Mouse (Mus musculus): ENCODE measurements around the gene Usp43. TPM values are rescaled to one million over a fixed set of nuclear protein-coding genes. Genes with fewer than 3 reads are reported as not detected.

Gene Usp43
- 3.3 and 4.0 TPM in 2 replicates for polyA plus RNA-seq (2015; fragmentation: Nextera tagmentation; extraction: Ambion mirVana)

GRCm38 (mm10) chr11:67921827-67922754, at the start of gene Usp43:
TSS of gene Usp43 (minus strand) at chr11:67922153.
- no peaks in the 10 kb centered on the region for H3K9me3 ChIP-seq (ENCODE audit: control insufficient read depth, low read length)

DNA sequence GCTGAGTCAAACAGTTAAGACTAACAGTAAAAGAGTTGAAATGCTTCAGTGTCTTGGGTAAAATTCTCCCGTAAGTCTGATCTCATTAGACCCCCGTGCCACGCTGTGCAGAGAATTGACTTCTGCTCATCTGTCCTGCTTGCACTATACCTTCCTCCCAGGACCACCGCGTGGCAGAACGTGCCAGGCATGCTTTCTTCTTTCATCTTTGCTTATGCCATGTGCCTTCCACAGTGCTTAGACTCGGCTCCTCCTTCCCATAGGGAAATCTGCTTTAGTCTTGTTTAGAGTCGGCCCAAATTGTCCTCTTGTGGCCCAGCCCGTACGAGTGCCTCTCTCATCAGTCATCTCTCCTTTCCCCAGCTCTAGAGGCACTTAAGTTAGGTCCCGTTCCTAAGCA, 45.9 kb upstream of the Usp43 start:
- Histone ChIP-seq H3K27me3 (replicated peaks; ENCODE audit: control insufficient read depth, insufficient read depth, low read length) (no peaks in the 10 kb centered on the region), H3K9ac (ENCODE audit: low read depth, low read length) (no peak overlapping the region), H3K4me1 (ENCODE audit: control insufficient read depth, insufficient read depth, low read length) (peaks cover 5% of the 10 kb centered on the region; the same call in 1 of the 2 replicates), H3K36me3 (ENCODE audit: control insufficient read depth, insufficient read depth, low read length) (no peaks in the 10 kb centered on the region), H3K4me3 (ENCODE audit: low read length) (no peak overlapping the region), H3K9me3 (ENCODE audit: control insufficient read depth, low read length) (no peaks in the 10 kb centered on the region), H3K27ac (ENCODE audit: low read length) (no peak overlapping the region), H3K4me2 (ENCODE audit: low read depth, low read length) (no peak overlapping the region)
- WGBS, result 71% methylated on average over 11 of the region's 11 CpGs
- no peak for ATAC-seq

More at GRCm38 (mm10) chr11:67921827-67922754, at the start of gene Usp43:
- peak; percentile 88 for ATAC-seq
- Histone ChIP-seq H3K27ac (ENCODE audit: low read length) (peak within 1 kb of the TSS; percentile 98), H3K4me1 (ENCODE audit: control insufficient read depth, insufficient read depth, low read length) (peaks cover 9% of the 10 kb centered on the region; the same call in 1 of the 2 replicates), H3K4me2 (ENCODE audit: low read depth, low read length) (peak within 1 kb of the TSS; percentile 96), H3K4me3 (ENCODE audit: low read length) (peak within 1 kb of the TSS; percentile 79), H3K27me3 (replicated peaks; ENCODE audit: control insufficient read depth, insufficient read depth, low read length) (0 out of 2 replicates have a peak, but pooled peaks cover 2% of the 10 kb centered on the region), H3K36me3 (ENCODE audit: control insufficient read depth, insufficient read depth, low read length) (no peaks in the 10 kb centered on the region), H3K9ac (ENCODE audit: low read depth, low read length) (peak within 1 kb of the TSS; percentile 78)
- under 1% methylated on average over 68 of the region's 80 CpGs for WGBS

DNA sequence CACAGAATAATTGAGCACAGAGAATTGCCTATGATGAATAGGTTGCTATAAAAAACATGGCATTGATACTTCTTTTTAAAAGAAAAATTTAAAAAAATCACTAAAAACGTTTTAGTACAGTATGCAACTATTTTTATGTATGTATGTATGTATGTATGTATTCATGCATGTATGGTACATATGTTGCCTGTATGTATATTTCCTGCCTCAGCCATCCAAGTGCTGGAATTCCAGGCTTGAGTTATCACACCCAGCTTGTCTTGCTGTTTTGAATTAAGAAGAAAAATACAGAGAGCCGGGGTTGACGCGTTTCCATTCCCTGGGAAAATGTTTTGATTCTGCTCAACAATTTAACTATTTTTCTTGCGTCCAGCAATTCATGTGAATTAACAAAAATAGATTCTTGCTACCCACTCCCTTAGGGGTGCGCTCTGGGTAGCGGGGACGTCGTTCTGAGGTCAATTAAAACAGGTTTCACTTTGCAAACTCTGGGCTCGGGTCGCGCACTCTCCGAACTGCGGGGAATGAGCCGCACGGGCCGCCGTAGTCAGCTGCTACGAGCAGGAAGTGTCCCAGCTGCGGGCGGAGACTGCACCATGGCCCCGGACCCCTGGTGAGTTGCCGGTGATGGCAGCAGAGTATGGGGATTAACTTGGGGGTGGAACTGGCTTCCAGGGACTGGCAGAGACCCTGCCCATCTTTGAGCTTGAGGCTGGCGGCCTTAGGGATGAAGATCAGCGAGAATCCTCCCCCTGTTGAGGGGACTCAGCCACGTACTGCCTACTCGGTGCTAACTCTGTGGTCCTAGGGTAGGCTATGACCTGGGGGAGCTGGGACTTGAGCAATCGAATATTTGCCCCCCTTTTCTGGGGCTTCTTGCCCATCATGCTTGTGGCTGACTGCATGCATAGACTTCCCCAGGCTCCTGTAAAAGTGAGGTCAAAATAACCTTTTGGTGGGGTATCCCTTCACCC, 44.2 kb upstream of the Usp43 start, which contains the start of gene Stx8:
Gene Stx8 (plus strand): TSS at position 289 of the 974 bp plus-strand sequence.
- Histone ChIP-seq H3K4me3 (ENCODE audit: low read length) (peak within 1 kb of the TSS; percentile 86), H3K27me3 (replicated peaks; ENCODE audit: control insufficient read depth, insufficient read depth, low read length) (no peaks in the 10 kb centered on the region), H3K27ac (ENCODE audit: low read length) (peak within 1 kb of the TSS; percentile 6; the same call in 1 of the 2 replicates), H3K4me1 (ENCODE audit: control insufficient read depth, insufficient read depth, low read length) (peaks cover 5% of the 10 kb centered on the region; the same call in 1 of the 2 replicates), H3K4me2 (ENCODE audit: low read depth, low read length) (peak within 1 kb of the TSS; percentile 62), H3K9ac (ENCODE audit: low read depth, low read length) (peak within 1 kb of the TSS; percentile 91), H3K9me3 (ENCODE audit: control insufficient read depth, low read length) (no peaks in the 10 kb centered on the region), H3K36me3 (ENCODE audit: control insufficient read depth, insufficient read depth, low read length) (no peaks in the 10 kb centered on the region)
- ATAC-seq, result peak; percentile 87
- WGBS, result under 1% methylated on average over 28 of the region's 28 CpGs

DNA sequence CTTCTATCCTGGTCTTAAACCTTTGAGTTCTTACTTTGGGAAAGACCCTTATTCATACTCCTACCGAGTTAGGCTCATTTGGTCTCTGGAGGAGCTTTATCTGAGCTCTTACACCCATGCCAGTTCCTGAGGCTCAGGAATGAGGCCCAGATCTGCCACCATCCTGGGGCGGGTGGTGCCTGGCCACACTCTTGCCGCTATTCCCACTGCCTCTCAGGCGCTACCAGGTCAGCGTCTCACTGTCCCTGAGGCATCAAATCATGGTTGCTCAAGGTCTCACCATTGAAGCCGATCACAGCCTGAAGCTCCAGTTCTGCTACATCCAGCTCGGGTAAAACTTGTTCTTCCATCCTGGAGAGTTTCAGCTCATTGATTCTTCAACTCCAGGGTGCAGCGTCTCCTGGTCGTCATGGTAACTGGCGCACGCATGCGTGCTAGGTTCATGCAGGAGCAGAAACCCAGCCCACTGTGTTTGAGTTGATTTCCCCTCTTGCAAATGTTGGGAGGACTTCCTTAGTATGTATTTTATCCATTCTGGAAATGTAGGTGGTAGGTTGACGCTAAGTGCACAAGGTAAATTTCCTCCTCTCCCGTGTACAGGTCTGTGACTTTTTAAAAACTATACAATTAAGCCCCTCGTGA, 43.4 kb upstream of the Usp43 start, which contains the start of gene Cfap52:
Gene Cfap52 (minus strand): TSS at position 410 of the 642 bp plus-strand sequence.
- Histone ChIP-seq H3K36me3 (ENCODE audit: control insufficient read depth, insufficient read depth, low read length) (no peaks in the 10 kb centered on the region), H3K9ac (ENCODE audit: low read depth, low read length) (peak within 1 kb of the TSS; percentile 91), H3K27ac (ENCODE audit: low read length) (peak within 1 kb of the TSS; percentile 6; the same call in 1 of the 2 replicates), H3K9me3 (ENCODE audit: control insufficient read depth, low read length) (no peaks in the 10 kb centered on the region), H3K4me3 (ENCODE audit: low read length) (peak within 1 kb of the TSS; percentile 86), H3K27me3 (replicated peaks; ENCODE audit: control insufficient read depth, insufficient read depth, low read length) (no peaks in the 10 kb centered on the region), H3K4me2 (ENCODE audit: low read depth, low read length) (peak within 1 kb of the TSS; percentile 62), H3K4me1 (ENCODE audit: control insufficient read depth, insufficient read depth, low read length) (peaks cover 5% of the 10 kb centered on the region; the same call in 1 of the 2 replicates)
- 5% methylated on average over 15 of the region's 15 CpGs for WGBS
- peak; percentile 77 for ATAC-seq

GRCm38 (mm10) chr11:67964110-67964509, 42.2 kb upstream of the Usp43 start:
- Histone ChIP-seq H3K9me3 (ENCODE audit: control insufficient read depth, low read length) (no peaks in the 10 kb centered on the region), H3K9ac (ENCODE audit: low read depth, low read length) (no peak overlapping the region), H3K27ac (ENCODE audit: low read length) (no peak overlapping the region), H3K4me2 (ENCODE audit: low read depth, low read length) (no peak overlapping the region), H3K4me3 (ENCODE audit: low read length) (no peak overlapping the region), H3K4me1 (ENCODE audit: control insufficient read depth, insufficient read depth, low read length) (peaks cover 5% of the 10 kb centered on the region; the same call in 1 of the 2 replicates), H3K27me3 (replicated peaks; ENCODE audit: control insufficient read depth, insufficient read depth, low read length) (no peaks in the 10 kb centered on the region), H3K36me3 (ENCODE audit: control insufficient read depth, insufficient read depth, low read length) (no peaks in the 10 kb centered on the region)
- ATAC-seq, result no peak
- 71% methylated on average over 6 of the region's 6 CpGs for WGBS

DNA sequence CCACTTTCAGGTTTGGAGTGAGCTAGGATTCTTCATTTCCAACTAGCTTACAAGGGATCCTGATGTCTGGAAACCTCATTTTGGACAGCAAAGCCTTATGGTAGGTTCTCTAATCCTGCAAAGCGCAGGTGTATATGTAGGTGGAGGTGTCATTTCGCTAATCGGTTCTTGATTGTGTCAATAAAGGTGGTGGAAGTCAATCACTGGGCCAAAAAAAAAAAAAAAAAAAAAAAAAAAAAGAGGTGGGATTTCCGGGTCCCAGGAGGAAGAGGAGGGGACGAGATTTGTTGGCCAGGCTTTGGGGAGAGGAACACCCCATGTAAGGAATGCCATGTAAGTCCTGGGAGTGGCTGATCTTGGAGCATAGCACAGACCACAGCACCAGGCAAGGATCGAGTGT, 32.5 kb upstream of the Usp43 start:
- Histone ChIP-seq H3K27ac (ENCODE audit: low read length) (no peak overlapping the region), H3K4me2 (ENCODE audit: low read depth, low read length) (no peak overlapping the region), H3K4me3 (ENCODE audit: low read length) (no peak overlapping the region), H3K4me1 (ENCODE audit: control insufficient read depth, insufficient read depth, low read length) (no peaks in the 10 kb centered on the region), H3K9ac (ENCODE audit: low read depth, low read length) (no peak overlapping the region), H3K27me3 (replicated peaks; ENCODE audit: control insufficient read depth, insufficient read depth, low read length) (no peaks in the 10 kb centered on the region), H3K9me3 (ENCODE audit: control insufficient read depth, low read length) (no peaks in the 10 kb centered on the region), H3K36me3 (ENCODE audit: control insufficient read depth, insufficient read depth, low read length) (no peaks in the 10 kb centered on the region)
- no peak for ATAC-seq
- 93% methylated on average over 6 of the region's 6 CpGs for WGBS

GRCm38 (mm10) chr11:67953604-67954003, 31.7 kb upstream of the Usp43 start:
- no peak for ATAC-seq
- whole genome bisulfite sequencing, result 80% methylated on average over 5 of the region's 5 CpGs
- no peak overlapping the region for H3K9ac ChIP-seq (ENCODE audit: low read depth, low read length)
- H3K9me3 ChIP-seq (ENCODE audit: control insufficient read depth, low read length), result no peaks in the 10 kb centered on the region
- H3K27ac ChIP-seq (ENCODE audit: low read length), result no peak overlapping the region
- no peaks in the 10 kb centered on the region for H3K27me3 ChIP-seq (replicated peaks; ENCODE audit: control insufficient read depth, insufficient read depth, low read length)
- H3K4me1 ChIP-seq (ENCODE audit: control insufficient read depth, insufficient read depth, low read length), result no peaks in the 10 kb centered on the region
- H3K4me2 ChIP-seq (ENCODE audit: low read depth, low read length), result no peak overlapping the region
- no peak overlapping the region for H3K4me3 ChIP-seq (ENCODE audit: low read length)
- H3K36me3 ChIP-seq (ENCODE audit: control insufficient read depth, insufficient read depth, low read length), result no peaks in the 10 kb centered on the region

DNA sequence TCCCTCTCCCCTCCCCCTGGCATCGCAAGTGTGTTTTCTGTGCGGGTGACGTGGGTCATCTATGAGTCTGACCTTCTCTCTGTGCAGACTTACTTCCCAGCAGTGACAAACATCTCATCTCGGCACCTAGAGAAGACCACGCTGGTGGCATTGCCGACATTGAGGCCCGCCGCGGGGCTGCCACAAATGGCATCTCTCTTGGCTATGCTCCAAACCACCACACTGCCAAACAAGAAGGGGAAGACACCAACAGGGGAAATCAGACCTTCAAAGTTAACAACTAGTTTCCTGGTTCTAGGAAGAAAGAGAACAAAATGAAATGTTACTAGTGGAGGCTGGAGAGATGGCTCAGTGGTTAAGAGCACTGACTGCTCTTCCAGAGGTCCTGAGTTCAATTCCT, 27.5 kb upstream of the Usp43 start:
- Histone ChIP-seq H3K4me2 (ENCODE audit: low read depth, low read length) (no peak overlapping the region), H3K9ac (ENCODE audit: low read depth, low read length) (no peak overlapping the region), H3K4me1 (ENCODE audit: control insufficient read depth, insufficient read depth, low read length) (no peaks in the 10 kb centered on the region), H3K9me3 (ENCODE audit: control insufficient read depth, low read length) (no peaks in the 10 kb centered on the region), H3K36me3 (ENCODE audit: control insufficient read depth, insufficient read depth, low read length) (no peaks in the 10 kb centered on the region), H3K27ac (ENCODE audit: low read length) (no peak overlapping the region), H3K4me3 (ENCODE audit: low read length) (no peak overlapping the region), H3K27me3 (replicated peaks; ENCODE audit: control insufficient read depth, insufficient read depth, low read length) (no peaks in the 10 kb centered on the region)
- ATAC-seq, result no peak
- 86% methylated on average over 9 of the region's 9 CpGs for WGBS
